15 mouse cellular contexts compared by ENCODE assay signal in genomic region chr6:17629756-17630155, GRCm38 (mm10). TPM values are rescaled to one million over a fixed set of nuclear protein-coding genes. Genes with fewer than 3 reads are reported as not detected.
DNase-seq lines count a peak whose midpoint lies in the region; ATAC-seq and TF ChIP-seq lines count a peak whose summit lies in the region.
"Had no signal": no experiment of that assay in that cellular context is flagged by ENCODE, and none has a peak within 500 bp of the region (broad histone marks: within the 10 kb centered on the region; RNA-seq: fewer than 3 reads in every experiment).

No protein-coding gene starts in this region.

- H3K9ac ChIP-seq in embryonic facial prominence, embryonic 14.5 days (ENCODE audit: low read depth, low read length): no peak overlapping the region
- no peak overlapping the region for H3K9ac ChIP-seq in kidney, embryonic 15.5 days
- no peak overlapping the region for H3K9ac ChIP-seq in hindbrain, postnatal 0 days (replicated peaks; ENCODE audit: low read length)
- H3K9ac ChIP-seq: hindbrain, embryonic 15.5 days had no signal

- no peaks in the 10 kb centered on the region for H3K27me3 ChIP-seq in embryonic facial prominence, embryonic 14.5 days (replicated peaks; ENCODE audit: control insufficient read depth, insufficient read depth, low read length)
- no peaks in the 10 kb centered on the region for H3K27me3 ChIP-seq in megakaryocyte, embryonic 14.5 days (replicated peaks)
- H3K27me3 ChIP-seq in kidney, embryonic 15.5 days: no peaks in the 10 kb centered on the region
- H3K27me3 ChIP-seq in hindbrain, postnatal 0 days (ENCODE audit: insufficient read depth, low read length): no peaks in the 10 kb centered on the region
- H3K27me3 ChIP-seq: hindbrain, embryonic 15.5 days had no signal

- no peak for ATAC-seq in embryonic facial prominence, embryonic 14.5 days (ENCODE audit: low read depth)
- no peak for ATAC-seq in kidney, embryonic 15.5 days (replicated peaks; ENCODE audit: low FRiP score)
- ATAC-seq in hindbrain, postnatal 0 days: no peak

- no peaks in the 10 kb centered on the region for H3K36me3 ChIP-seq in embryonic facial prominence, embryonic 14.5 days (ENCODE audit: control insufficient read depth, insufficient read depth, low read length)
- no peaks in the 10 kb centered on the region for H3K36me3 ChIP-seq in megakaryocyte, embryonic 14.5 days (replicated peaks; ENCODE audit: low read length)
- H3K36me3 ChIP-seq in kidney, embryonic 15.5 days: no peaks in the 10 kb centered on the region
- no peaks in the 10 kb centered on the region for H3K36me3 ChIP-seq in hindbrain, postnatal 0 days (ENCODE audit: insufficient read depth, low read length)
- H3K36me3 ChIP-seq: hindbrain, embryonic 15.5 days had no signal

- H3K4me2 ChIP-seq in embryonic facial prominence, embryonic 14.5 days (ENCODE audit: low read depth, low read length): no peak overlapping the region
- H3K4me2 ChIP-seq in kidney, embryonic 15.5 days: no peak overlapping the region
- no peak overlapping the region for H3K4me2 ChIP-seq in hindbrain, postnatal 0 days (ENCODE audit: low read depth, low read length)
- H3K4me2 ChIP-seq: hindbrain, embryonic 15.5 days had no signal

- intact Hi-C loops in left cerebral cortex, postnatal 4 days (cut with DNase I): no loop called here

- WGBS in embryonic facial prominence, embryonic 14.5 days: 64% methylated on average over 5 of the region's 5 CpGs
- 79% methylated on average over 5 of the region's 5 CpGs for WGBS in kidney, embryonic 15.5 days
- 66% methylated on average over 5 of the region's 5 CpGs for WGBS in hindbrain, postnatal 0 days

- H3K27ac ChIP-seq in embryonic facial prominence, embryonic 14.5 days (replicated peaks; ENCODE audit: low read depth, low read length): 0 out of 2 replicates have a peak overlapping the region, but pooled peaks have one; percentile 46
- H3K27ac ChIP-seq in kidney, embryonic 15.5 days: no peak overlapping the region
- H3K27ac ChIP-seq in hindbrain, postnatal 0 days: no peak overlapping the region
- H3K27ac ChIP-seq: hindbrain, embryonic 15.5 days had no signal

- no peak overlapping the region for H3K4me3 ChIP-seq in embryonic facial prominence, embryonic 14.5 days (ENCODE audit: low read depth, low read length)
- peak overlapping the region; percentile 47 for H3K4me3 ChIP-seq in megakaryocyte, embryonic 14.5 days (replicated peaks)
- no peak overlapping the region for H3K4me3 ChIP-seq in kidney, embryonic 15.5 days (replicated peaks)
- no peak overlapping the region for H3K4me3 ChIP-seq in hindbrain, postnatal 0 days (ENCODE audit: low read length)
- H3K4me3 ChIP-seq: hindbrain, embryonic 15.5 days had no signal

- DNase-seq in lung, postnatal 36 days: peak; percentile 21
- DNase-seq in lung, postnatal 4 days: no peak
- DNase-seq in embryonic facial prominence, embryonic 14.5 days (ENCODE audit: low spot score): no peak
- DNase-seq in cerebellum, postnatal 25 days: no peak
- no peak for DNase-seq in left cerebral cortex, postnatal 4 days
- no peak for DNase-seq in hindbrain, postnatal 0 days (ENCODE audit: low spot score)
- DNase-seq: adrenal gland, adult 8-10 months; cerebellum, adult 9-11 months; gastrocnemius, postnatal 25 days; kidney, postnatal 14 days; lung, postnatal 14 days; thymus, postnatal 25 days had no signal

- no peak for TF ChIP-seq CTCF in hindbrain, postnatal 0 days (IDR thresholded peaks at IDR 0.05; ENCODE audit: low read depth)

- H3K4me1 ChIP-seq in embryonic facial prominence, embryonic 14.5 days (ENCODE audit: control insufficient read depth, insufficient read depth, low read length): peaks cover 4% of the 10 kb centered on the region
- H3K4me1 ChIP-seq in megakaryocyte, embryonic 14.5 days: peaks cover 56% of the 10 kb centered on the region
- H3K4me1 ChIP-seq in kidney, embryonic 15.5 days: no peaks in the 10 kb centered on the region
- no peaks in the 10 kb centered on the region for H3K4me1 ChIP-seq in hindbrain, postnatal 0 days (ENCODE audit: insufficient read depth, low read length)
- H3K4me1 ChIP-seq: hindbrain, embryonic 15.5 days had no signal

- H3K9me3 ChIP-seq in embryonic facial prominence, embryonic 14.5 days (ENCODE audit: control insufficient read depth, low read length): no peaks in the 10 kb centered on the region
- H3K9me3 ChIP-seq in megakaryocyte, embryonic 14.5 days: no peaks in the 10 kb centered on the region
- H3K9me3 ChIP-seq in kidney, embryonic 15.5 days (replicated peaks): no peaks in the 10 kb centered on the region
- no peaks in the 10 kb centered on the region for H3K9me3 ChIP-seq in hindbrain, postnatal 0 days (ENCODE audit: low read length)
- H3K9me3 ChIP-seq: hindbrain, embryonic 15.5 days had no signal

RNA-seq across cellular contexts. Expression of gene Capza2, which starts 6.3 kb away (rescaled TPM):
- 234 and 237 TPM in 2 replicates for polyA plus RNA-seq in embryonic facial prominence, embryonic 14.5 days (2014; fragmentation: Nextera tagmentation; extraction: Ambion mirVana)
- polyA plus RNA-seq in megakaryocyte, embryonic 14.5 days (2012; ENCODE audit: insufficient read depth, low replicate concordance): 12.1 TPM in 1 of 2 replicates, not detected in the other
- 212 and 226 TPM in 2 replicates for polyA plus RNA-seq in kidney, embryonic 15.5 days (2015; fragmentation: Nextera tagmentation; extraction: Ambion mirVana)
- 100 to 1,000 TPM; 200 to 204 TPM for total RNA-seq in left cerebral cortex, postnatal 4 days (2021)
- total RNA-seq in hindbrain, postnatal 0 days (2014; rRNA removed): 102 and 115 TPM in 2 replicates
- 241 and 256 TPM in 2 replicates for polyA plus RNA-seq in hindbrain, postnatal 0 days (2015; fragmentation: Nextera tagmentation; extraction: Ambion mirVana)

Comparison
In these comparisons a context has a peak if more than half of its experiments do, and no peak if none do; other contexts are left out.
1. RNA of gene Capza2, which starts 6.3 kb away (polyA plus RNA-seq): 241 to 256 TPM in hindbrain, postnatal 0 days, 234 to 237 TPM in embryonic facial prominence, embryonic 14.5 days and 212 to 226 TPM in kidney, embryonic 15.5 days; 12.1 TPM in megakaryocyte, embryonic 14.5 days; every median in the first group is over 10 times any median in the second.